Mouse (Mus musculus) ES-Bruce4 (cell line): ENCODE results near the gene Lrba. TPM values are rescaled to one million over a fixed set of nuclear protein-coding genes. Genes with fewer than 3 reads are reported as not detected.

Source experiments
- H3K27ac ChIP-seq: 2 replicates; pipeline ENCODE4 v1.5.1; 2012; ENCODE audit warnings: low read length, inconsistent platforms; ENCODE audit not compliant: insufficient read depth
- H3K27me3 ChIP-seq: 2 replicates; pipeline ENCODE4 v1.6.1; 2012; ENCODE audit warnings: mild to moderate bottlenecking, low read length, inconsistent platforms; ENCODE audit not compliant: control insufficient read depth, poor library complexity, insufficient read depth, severe bottlenecking
- H3K36me3 ChIP-seq: 2 replicates; pipeline ENCODE4 v1.6.1; 2012; ENCODE audit warnings: inconsistent platforms, mild to moderate bottlenecking, low read length, moderate library complexity; ENCODE audit not compliant: control insufficient read depth, poor library complexity, insufficient read depth, severe bottlenecking
- H3K4me1 ChIP-seq: one replicate; pipeline ENCODE4 v1.8.1; 2011; ENCODE audit warnings: low read length; ENCODE audit not compliant: control insufficient read depth, insufficient read depth
- H3K4me3 ChIP-seq: 2 replicates; pipeline ENCODE4 v1.5.1; 2011; ENCODE audit warnings: low read depth, mild to moderate bottlenecking, low read length
- H3K9ac ChIP-seq: 2 replicates; pipeline ENCODE4 v1.6.1; 2012; ENCODE audit warnings: low read depth, mild to moderate bottlenecking, inconsistent platforms; ENCODE audit not compliant: poor library complexity, severe bottlenecking
- H3K9me3 ChIP-seq: replicated peaks from 2 replicates; pipeline ENCODE4 v1.6.1; 2012; ENCODE audit warnings: mild to moderate bottlenecking, low read length, inconsistent platforms; ENCODE audit not compliant: control insufficient read depth, poor library complexity, insufficient read depth, severe bottlenecking
- CTCF ChIP-seq: IDR thresholded peaks from one replicate; pipeline ENCODE4 v1.8.1; 2011; ENCODE audit warnings: low read depth, low read length
- EP300 ChIP-seq: IDR thresholded peaks from 2 replicates; pipeline ENCODE4 v1.6.1; 2011; ENCODE audit warnings: low read depth, low read length; ENCODE audit not compliant: insufficient read depth
- POLR2A ChIP-seq: IDR thresholded peaks from one replicate; pipeline ENCODE4 v1.8.1; 2011; ENCODE audit warnings: low read length; ENCODE audit not compliant: insufficient read depth
- polyA plus RNA-seq: library from polyadenylated mRNA; stranded (reverse); fragments of >200 nt; gene quantifications from 2 replicates; pipeline ENCODE4 v1.2.4, GENCODE M21; 2011; ENCODE audit warnings: low read depth; ENCODE audit not compliant: missing spikeins, insufficient read depth, insufficient read length

The Lrba gene
- polyA plus RNA-seq, 1 experiment: 24.5 TPM

- H3K36me3 ChIP-seq: no peaks in the 10 kb centered on the region
- no peak overlapping the region for H3K4me3 ChIP-seq
- H3K27ac ChIP-seq: peak overlapping the region; percentile 60; the same call in 1 of the 2 replicates
- H3K9me3 ChIP-seq: no peaks in the 10 kb centered on the region
- TF ChIP-seq CTCF (no peak), POLR2A (no peak), EP300 (no peak)
- H3K9ac ChIP-seq: no peak overlapping the region; the same call in 1 of the 2 replicates
- H3K4me1 ChIP-seq: no peaks in the 10 kb centered on the region
- H3K27me3 ChIP-seq: no peaks in the 10 kb centered on the region
These were observed 314.4 kb downstream of the Lrba start for GRCm38 (mm10) chr3:86538645-86539554.

GRCm38 (mm10) chr3:86539555-86540168 is 315.2 kb downstream of the Lrba start:
- Histone ChIP-seq H3K9ac (no peak overlapping the region), H3K4me3 (no peak overlapping the region), H3K27me3 (no peaks in the 10 kb centered on the region), H3K9me3 (no peaks in the 10 kb centered on the region), H3K27ac (no peak overlapping the region; the same call in 1 of the 2 replicates), H3K4me1 (no peaks in the 10 kb centered on the region), H3K36me3 (no peaks in the 10 kb centered on the region)
- TF ChIP-seq POLR2A (no peak), CTCF (no peak), EP300 (no peak)

GRCm38 (mm10) chr3:86541074-86541614 is 316.7 kb downstream of the Lrba start:
- Histone ChIP-seq H3K27me3 (0 out of 2 replicates have a peak, but pooled peaks cover 2% of the 10 kb centered on the region), H3K4me1 (no peaks in the 10 kb centered on the region), H3K9ac (no peak overlapping the region), H3K27ac (no peak overlapping the region), H3K4me3 (no peak overlapping the region), H3K36me3 (no peaks in the 10 kb centered on the region), H3K9me3 (no peaks in the 10 kb centered on the region)
- TF ChIP-seq EP300: no peak
- no peak for TF ChIP-seq POLR2A
- no peak for TF ChIP-seq CTCF

- Histone ChIP-seq H3K27me3 (0 out of 2 replicates have a peak, but pooled peaks cover 2% of the 10 kb centered on the region), H3K9ac (no peak overlapping the region), H3K27ac (no peak overlapping the region), H3K4me3 (no peak overlapping the region), H3K9me3 (no peaks in the 10 kb centered on the region), H3K4me1 (no peaks in the 10 kb centered on the region), H3K36me3 (no peaks in the 10 kb centered on the region)
- TF ChIP-seq EP300 (no peak), POLR2A (no peak), CTCF (no peak)
These were observed 317.4 kb downstream of the Lrba start for GRCm38 (mm10) chr3:86541863-86542397.

GRCm38 (mm10) chr3:86544785-86545184 is 320.3 kb downstream of the Lrba start:
- Histone ChIP-seq H3K27ac (no peak overlapping the region), H3K9ac (no peak overlapping the region), H3K9me3 (no peaks in the 10 kb centered on the region), H3K36me3 (no peaks in the 10 kb centered on the region), H3K27me3 (0 out of 2 replicates have a peak, but pooled peaks cover 2% of the 10 kb centered on the region), H3K4me1 (no peaks in the 10 kb centered on the region), H3K4me3 (no peak overlapping the region)
- TF ChIP-seq POLR2A: no peak
- TF ChIP-seq CTCF: no peak
- TF ChIP-seq EP300: no peak

GRCm38 (mm10) chr3:86545945-86546344 is 321.5 kb downstream of the Lrba start:
- Histone ChIP-seq H3K27me3 (0 out of 2 replicates have a peak, but pooled peaks cover 2% of the 10 kb centered on the region), H3K4me1 (no peaks in the 10 kb centered on the region), H3K27ac (no peak overlapping the region), H3K9ac (no peak overlapping the region), H3K36me3 (no peaks in the 10 kb centered on the region), H3K9me3 (no peaks in the 10 kb centered on the region), H3K4me3 (no peak overlapping the region)
- TF ChIP-seq POLR2A: no peak
- TF ChIP-seq EP300: no peak
- no peak for TF ChIP-seq CTCF
